Mouse (Mus musculus) cerebellum, postnatal 10 days (tissue): ENCODE results near the gene Srxn1.

Experiments used
- DNase-seq, 2 experiments: peaks; one replicate each; pipeline ENCODE4 v3.0.0; 2021; ENCODE audit warnings: mixed read lengths in 2 of 2

Srxn1 gene

GRCm38 (mm10) chr2:152089581-152089980 lies 15.7 kb upstream of the Srxn1 start:
- peak; percentile 69 to 74 for DNase-seq

GRCm38 (mm10) chr2:152090486-152090885 lies 14.8 kb upstream of the Srxn1 start:
- DNase-seq = peak; percentile 59 to 74

- peak; percentile 57 to 65 for DNase-seq
Measured at GRCm38 (mm10) chr2:152091342-152092056, 13.8 kb upstream of the Srxn1 start.

GRCm38 (mm10) chr2:152092927-152093326 lies 12.4 kb upstream of the Srxn1 start:
- peak; percentile 56 to 57 for DNase-seq

GRCm38 (mm10) chr2:152093356-152093792 lies 11.9 kb upstream of the Srxn1 start:
- DNase-seq = peak; percentile 65 to 66

GRCm38 (mm10) chr2:152094856-152095545 lies 10.3 kb upstream of the Srxn1 start:
- peak in 1 of 2 experiments; percentile 44 for DNase-seq

GRCm38 (mm10) chr2:152096922-152097321 lies 8.4 kb upstream of the Srxn1 start:
- peak; percentile 73 to 80 for DNase-seq

- peak; percentile 67 to 75 for DNase-seq
Measured at GRCm38 (mm10) chr2:152097916-152098315, 7.4 kb upstream of the Srxn1 start.

GRCm38 (mm10) chr2:152099538-152099937 lies 5.8 kb upstream of the Srxn1 start:
- DNase-seq = peak in 1 of 2 experiments; percentile 47

- peak in 1 of 2 experiments; percentile 65 for DNase-seq
Measured at GRCm38 (mm10) chr2:152101761-152102160, 3.6 kb upstream of the Srxn1 start.

GRCm38 (mm10) chr2:152102369-152102768 lies 2.9 kb upstream of the Srxn1 start:
- DNase-seq = peak; percentile 67 to 71

- no peak for DNase-seq
Measured at GRCm38 (mm10) chr2:152104711-152105317, 502 bp upstream of the Srxn1 start.

- no peak for DNase-seq
Measured at GRCm38 (mm10) chr2:152106225-152106595, 894 bp downstream of the Srxn1 start.

- DNase-seq = peak in 1 of 2 experiments; percentile 20
Measured at GRCm38 (mm10) chr2:152106597-152106996, 1.3 kb downstream of the Srxn1 start.

- peak in 1 of 2 experiments; percentile 55 for DNase-seq
Measured at GRCm38 (mm10) chr2:152108702-152109101, 3.4 kb downstream of the Srxn1 start.

GRCm38 (mm10) chr2:152109386-152109785 lies 4.1 kb downstream of the Srxn1 start:
- no peak for DNase-seq

GRCm38 (mm10) chr2:152111311-152111710 lies 6.0 kb downstream of the Srxn1 start:
- DNase-seq = peak in 1 of 2 experiments; percentile 17

- DNase-seq = peak; percentile 97 to 98
Measured at GRCm38 (mm10) chr2:152111920-152112319, 6.6 kb downstream of the Srxn1 start.

GRCm38 (mm10) chr2:152112490-152112889 lies 7.2 kb downstream of the Srxn1 start:
- DNase-seq = no peak

- peak; percentile 62 to 65 for DNase-seq
Measured at GRCm38 (mm10) chr2:152112970-152113369, 7.7 kb downstream of the Srxn1 start.

- peak; percentile 59 to 67 for DNase-seq
Measured at GRCm38 (mm10) chr2:152114057-152114975, 9.0 kb downstream of the Srxn1 start.

GRCm38 (mm10) chr2:152117694-152118093 lies 12.4 kb downstream of the Srxn1 start:
- DNase-seq = no peak
